Mouse (Mus musculus) intestine, embryonic 14.5 days (tissue): Measurements from ENCODE around the gene Gpr62. TPM values are rescaled to one million over a fixed set of nuclear protein-coding genes. Genes with fewer than 3 reads are reported as not detected.

Experiments used
- ATAC-seq: fragments of 200-750 bp; cut with Nextera tagmentation; replicated peaks from 2 replicates; pipeline ENCODE4 v1.8.0; 2017; ENCODE audit warnings: low read depth, moderate number of reproducible peaks, moderate TSS enrichment, moderate library complexity; ENCODE audit not compliant: low FRiP score, low TSS enrichment
- DNase-seq: peaks from one replicate; pipeline ENCODE4 v3.0.0-alpha.2; 2018; ENCODE audit warnings: low spot score
- H3K27ac ChIP-seq: fragments of 300-500 bp; sonication (generic); 2 replicates; pipeline ENCODE4 v1.5.1; 2014; ENCODE audit warnings: low read depth, mild to moderate bottlenecking, control low read depth
- H3K27me3 ChIP-seq: fragments of 300-500 bp; sonication (generic); replicated peaks from 2 replicates; pipeline ENCODE4 v1.6.1; 2014; ENCODE audit warnings: low read length, control low read depth; ENCODE audit not compliant: control insufficient read depth, insufficient read depth
- H3K36me3 ChIP-seq: fragments of 300-500 bp; sonication (generic); 2 replicates; pipeline ENCODE4 v1.6.1; 2014; ENCODE audit warnings: low read length, control low read depth; ENCODE audit not compliant: control insufficient read depth, insufficient read depth
- H3K4me1 ChIP-seq: fragments of 300-500 bp; sonication (generic); replicated peaks from 2 replicates; pipeline ENCODE4 v1.6.1; 2014; ENCODE audit warnings: low read length, control low read depth, mixed read lengths; ENCODE audit not compliant: control insufficient read depth, insufficient read depth
- H3K4me2 ChIP-seq: fragments of 300-500 bp; sonication (generic); 2 replicates; pipeline ENCODE4 v1.6.1; 2014; ENCODE audit warnings: low read length
- H3K4me3 ChIP-seq: fragments of 300-500 bp; sonication (generic); 2 replicates; pipeline ENCODE4 v1.5.1; 2014; ENCODE audit warnings: low read depth, low read length, control low read depth, mixed read lengths
- H3K9ac ChIP-seq: fragments of 300-500 bp; sonication (generic); 2 replicates; pipeline ENCODE4 v1.6.1; 2014; ENCODE audit warnings: mild to moderate bottlenecking, low read length
- H3K9me3 ChIP-seq: fragments of 300-500 bp; sonication (generic); 2 replicates; pipeline ENCODE4 v1.6.1; 2016; ENCODE audit warnings: low read length, control low read depth; ENCODE audit not compliant: control insufficient read depth
- WGBS: fragments of 180-500 bp; shearing (Covaris S2); extraction: QIAGEN DNeasy Blood & Tissue Kit; methylation state at CpG from one replicate; pipeline ENCODE4 v1.1.7; 2014; 5-methylcytosine and 5-hydroxymethylcytosine counted together
- polyA plus RNA-seq: library from polyadenylated mRNA; unstranded; fragments of >200 nt; fragmentation: Nextera tagmentation; extraction: Ambion mirVana; gene quantifications from 2 replicates; pipeline ENCODE4 v1.2.1, GENCODE M21; 2014

Gpr62 gene
- polyA plus RNA-seq, 1 experiment from 2014 or later: 0.41 TPM

- Histone ChIP-seq H3K27me3 (no peaks in the 10 kb centered on the region), H3K9me3 (no peaks in the 10 kb centered on the region), H3K9ac (no peak overlapping the region), H3K4me3 (no peak overlapping the region), H3K4me1 (peaks cover 69% of the 10 kb centered on the region), H3K27ac (peak overlapping the region; percentile 13; the same call in 1 of the 2 replicates), H3K4me2 (no peak overlapping the region; the same call in 1 of the 2 replicates), H3K36me3 (0 out of 2 replicates have a peak, but pooled peaks cover 2% of the 10 kb centered on the region)
- no peak for DNase-seq
- ATAC-seq: no peak
- WGBS: 61% methylated on average over 11 of the region's 11 CpGs
Observed at GRCm38 (mm10) chr9:106451298-106451697, 14.4 kb downstream of the Gpr62 start.

GRCm38 (mm10) chr9:106450661-106451060 lies 15.1 kb downstream of the Gpr62 start:
- Histone ChIP-seq H3K4me1 (peaks cover 68% of the 10 kb centered on the region), H3K36me3 (no peaks in the 10 kb centered on the region), H3K27me3 (no peaks in the 10 kb centered on the region), H3K9me3 (no peaks in the 10 kb centered on the region), H3K27ac (peak overlapping the region; percentile 8; the same call in 1 of the 2 replicates), H3K4me3 (no peak overlapping the region), H3K9ac (no peak overlapping the region), H3K4me2 (peak overlapping the region; percentile 7; the same call in 1 of the 2 replicates)
- DNase-seq (no peak), ATAC-seq (no peak)
- 10% methylated on average over 9 of the region's 9 CpGs for WGBS

GRCm38 (mm10) chr9:106449947-106450346 lies 15.8 kb downstream of the Gpr62 start:
- Histone ChIP-seq H3K27ac (no peak overlapping the region), H3K36me3 (no peaks in the 10 kb centered on the region), H3K27me3 (no peaks in the 10 kb centered on the region), H3K4me2 (no peak overlapping the region), H3K9ac (no peak overlapping the region), H3K4me1 (peaks cover 68% of the 10 kb centered on the region), H3K9me3 (no peaks in the 10 kb centered on the region), H3K4me3 (no peak overlapping the region)
- WGBS: 89% methylated on average over 8 of the region's 8 CpGs
- ATAC-seq (no peak), DNase-seq (no peak)

GRCm38 (mm10) chr9:106448498-106449031 lies 17.2 kb downstream of the Gpr62 start:
- Histone ChIP-seq H3K36me3 (no peaks in the 10 kb centered on the region), H3K4me2 (peak overlapping the region; percentile 85), H3K27ac (0 out of 2 replicates have a peak overlapping the region, but pooled peaks have one; percentile 14), H3K9ac (peak overlapping the region; percentile 45), H3K27me3 (no peaks in the 10 kb centered on the region), H3K4me1 (peaks cover 62% of the 10 kb centered on the region), H3K9me3 (no peaks in the 10 kb centered on the region), H3K4me3 (peak overlapping the region; percentile 47)
- 1% methylated on average over 23 of the region's 23 CpGs for WGBS
- peak; percentile 73 for DNase-seq
- ATAC-seq: 0 out of 2 replicates have a peak, but pooled peaks have one; percentile 28

- Histone ChIP-seq H3K4me2 (peak overlapping the region; percentile 85), H3K4me1 (peaks cover 59% of the 10 kb centered on the region), H3K4me3 (peak overlapping the region; percentile 58), H3K36me3 (no peaks in the 10 kb centered on the region), H3K9me3 (no peaks in the 10 kb centered on the region), H3K9ac (0 out of 2 replicates have a peak overlapping the region, but pooled peaks have one; percentile 61), H3K27ac (peak overlapping the region; percentile 44), H3K27me3 (no peaks in the 10 kb centered on the region)
- no peak for DNase-seq
- WGBS: 35% methylated on average over 9 of the region's 9 CpGs
- peak; percentile 11 for ATAC-seq
Observed at GRCm38 (mm10) chr9:106447951-106448350, 17.8 kb downstream of the Gpr62 start.

- Histone ChIP-seq H3K27me3 (no peaks in the 10 kb centered on the region), H3K27ac (peak within 1 kb of the TSS; percentile 44), H3K9me3 (no peaks in the 10 kb centered on the region), H3K9ac (peak within 1 kb of the TSS; percentile 61), H3K36me3 (no peaks in the 10 kb centered on the region), H3K4me1 (peaks cover 53% of the 10 kb centered on the region), H3K4me2 (peak within 1 kb of the TSS; percentile 85), H3K4me3 (peak within 1 kb of the TSS; percentile 58)
- ATAC-seq: peak; percentile 86
- under 1% methylated on average over 24 of the region's 24 CpGs for WGBS
- DNase-seq: peak; percentile 92
Observed at GRCm38 (mm10) chr9:106447348-106447747, 18.4 kb downstream of the Gpr62 start, which contains the start of the genes Abhd14b and Abhd14a. Abhd14b (plus strand) TSS chr9:106447459. Abhd14a (minus strand) TSS chr9:106447678.

GRCm38 (mm10) chr9:106444836-106445235 lies 20.9 kb downstream of the Gpr62 start:
- H3K4me1 ChIP-seq: peaks cover 35% of the 10 kb centered on the region
- no peak overlapping the region for H3K4me3 ChIP-seq
- no peak overlapping the region for H3K27ac ChIP-seq
- no peak overlapping the region for H3K4me2 ChIP-seq
- no peaks in the 10 kb centered on the region for H3K9me3 ChIP-seq
- no peak for ATAC-seq
- no peak overlapping the region for H3K9ac ChIP-seq
- no peaks in the 10 kb centered on the region for H3K36me3 ChIP-seq
- 76% methylated on average over 4 of the region's 4 CpGs for WGBS
- no peaks in the 10 kb centered on the region for H3K27me3 ChIP-seq
- DNase-seq: no peak

- H3K4me3 ChIP-seq: no peak overlapping the region
- WGBS: 74% methylated on average over 5 of the region's 5 CpGs
- peaks cover 26% of the 10 kb centered on the region for H3K4me1 ChIP-seq
- H3K27ac ChIP-seq: no peak overlapping the region
- ATAC-seq (no peak), DNase-seq (no peak)
- no peaks in the 10 kb centered on the region for H3K36me3 ChIP-seq
- H3K4me2 ChIP-seq: no peak overlapping the region
- no peaks in the 10 kb centered on the region for H3K9me3 ChIP-seq
- H3K9ac ChIP-seq: no peak overlapping the region
- no peaks in the 10 kb centered on the region for H3K27me3 ChIP-seq
Observed at GRCm38 (mm10) chr9:106442680-106443079, 23.1 kb downstream of the Gpr62 start.

- Histone ChIP-seq H3K36me3 (peaks cover 37% of the 10 kb centered on the region), H3K27me3 (no peaks in the 10 kb centered on the region), H3K4me2 (no peak overlapping the region), H3K9me3 (no peaks in the 10 kb centered on the region), H3K9ac (no peak overlapping the region), H3K4me3 (no peak overlapping the region), H3K27ac (no peak overlapping the region), H3K4me1 (peaks cover 18% of the 10 kb centered on the region)
- no peak for DNase-seq
- no peak for ATAC-seq
- WGBS: 79% methylated on average over 9 of the region's 9 CpGs
Observed at GRCm38 (mm10) chr9:106436566-106436965, 29.2 kb downstream of the Gpr62 start.
